Mouse (Mus musculus) C2C12 (cell line): Measurements from ENCODE around the gene Pip4k2c.

Experiments
- CEBPB ChIP-seq: IDR thresholded peaks from one replicate; pipeline ENCODE4 v1.6.1; 2011; ENCODE audit warnings: low read depth, mild to moderate bottlenecking, control low read depth, moderate library complexity
- CTCF ChIP-seq: IDR thresholded peaks from one replicate; pipeline ENCODE4 v1.5.1; 2011; ENCODE audit not compliant: control insufficient read depth, insufficient read depth, insufficient read length

DNA sequence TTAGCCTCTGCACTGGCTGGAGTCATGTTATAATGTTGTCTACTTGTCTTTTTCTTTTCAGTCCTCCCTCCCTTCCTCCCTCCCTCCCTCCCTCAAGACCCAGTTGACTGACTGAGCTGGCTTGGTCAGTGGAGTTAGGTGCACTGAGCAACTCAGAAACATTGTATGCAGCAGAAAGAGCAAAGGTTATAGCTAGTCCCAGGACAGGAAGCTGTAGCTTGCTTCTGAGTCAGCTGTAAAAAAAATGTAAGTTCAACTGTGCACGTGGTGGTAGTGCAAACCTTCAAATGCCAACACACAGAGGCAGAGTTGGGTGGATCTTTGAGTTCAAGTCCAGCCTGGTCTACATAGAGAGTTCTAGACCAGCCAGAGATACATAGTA lies 3.0 kb upstream of the Pip4k2c start:
- TF ChIP-seq CTCF, result no peak
- no peak for TF ChIP-seq CEBPB
